Mouse (Mus musculus): ENCODE data around the gene Nusap1. TPM values are rescaled to one million over a fixed set of nuclear protein-coding genes. Genes with fewer than 3 reads are reported as not detected.

The Nusap1 gene
- 81.3 and 93.7 TPM in 2 replicates for polyA plus RNA-seq (2015; fragmentation: Nextera tagmentation; extraction: Ambion mirVana)

GRCm38 (mm10) chr2:119618199-119618982, at the start of gene Nusap1, which contains the start of gene Oip5:
Gene Nusap1 (plus strand): TSS chr2:119618298.
Gene Oip5 (minus strand): TSS chr2:119618469.
- H3K27me3 ChIP-seq (ENCODE audit: control insufficient read depth, insufficient read depth, low read depth, low read length) = no peaks in the 10 kb centered on the region
- peak within 1 kb of the TSS; percentile 80 for H3K27ac ChIP-seq (ENCODE audit: low read length)
- ATAC-seq (ENCODE audit: low read depth) = peak; percentile 100
- no peaks in the 10 kb centered on the region for H3K36me3 ChIP-seq (ENCODE audit: control insufficient read depth, insufficient read depth, low read length)
- under 1% methylated on average over 55 of the region's 55 CpGs for WGBS
- peak within 1 kb of the TSS; percentile 77 for H3K4me2 ChIP-seq (ENCODE audit: low read depth, low read length)
- H3K9ac ChIP-seq (ENCODE audit: low read length) = peak within 1 kb of the TSS; percentile 84
- H3K4me1 ChIP-seq (replicated peaks; ENCODE audit: control insufficient read depth, insufficient read depth, low read length) = peaks cover 16% of the 10 kb centered on the region
- peak within 1 kb of the TSS; percentile 94 for H3K4me3 ChIP-seq (ENCODE audit: low read length)
- no peaks in the 10 kb centered on the region for H3K9me3 ChIP-seq (ENCODE audit: control insufficient read depth, low read length)

- ATAC-seq (ENCODE audit: low read depth) = no peak
- Histone ChIP-seq H3K9ac (ENCODE audit: low read length) (no peak overlapping the region), H3K27ac (ENCODE audit: low read length) (no peak overlapping the region), H3K27me3 (ENCODE audit: control insufficient read depth, insufficient read depth, low read depth, low read length) (no peaks in the 10 kb centered on the region), H3K9me3 (ENCODE audit: control insufficient read depth, low read length) (no peaks in the 10 kb centered on the region), H3K4me3 (ENCODE audit: low read length) (no peak overlapping the region), H3K36me3 (ENCODE audit: control insufficient read depth, insufficient read depth, low read length) (no peaks in the 10 kb centered on the region), H3K4me2 (ENCODE audit: low read depth, low read length) (no peak overlapping the region), H3K4me1 (replicated peaks; ENCODE audit: control insufficient read depth, insufficient read depth, low read length) (no peaks in the 10 kb centered on the region)
- WGBS = 69% methylated on average over 1 of the region's 1 CpGs
Observed at GRCm38 (mm10) chr2:119572471-119572870, 45.6 kb upstream of the Nusap1 start.

- H3K4me1 ChIP-seq (replicated peaks; ENCODE audit: control insufficient read depth, insufficient read depth, low read length) = no peaks in the 10 kb centered on the region
- H3K27me3 ChIP-seq (ENCODE audit: control insufficient read depth, insufficient read depth, low read depth, low read length) = no peaks in the 10 kb centered on the region
- 91% methylated on average over 3 of the region's 3 CpGs for WGBS
- no peaks in the 10 kb centered on the region for H3K9me3 ChIP-seq (ENCODE audit: control insufficient read depth, low read length)
- no peak overlapping the region for H3K27ac ChIP-seq (ENCODE audit: low read length)
- no peak overlapping the region for H3K9ac ChIP-seq (ENCODE audit: low read length)
- ATAC-seq (ENCODE audit: low read depth) = no peak
- no peaks in the 10 kb centered on the region for H3K36me3 ChIP-seq (ENCODE audit: control insufficient read depth, insufficient read depth, low read length)
- H3K4me3 ChIP-seq (ENCODE audit: low read length) = no peak overlapping the region
- H3K4me2 ChIP-seq (ENCODE audit: low read depth, low read length) = no peak overlapping the region
Observed at GRCm38 (mm10) chr2:119581571-119581970, 36.5 kb upstream of the Nusap1 start.

GRCm38 (mm10) chr2:119583439-119583838, 34.7 kb upstream of the Nusap1 start:
- Histone ChIP-seq H3K4me2 (ENCODE audit: low read depth, low read length) (no peak overlapping the region), H3K27me3 (ENCODE audit: control insufficient read depth, insufficient read depth, low read depth, low read length) (no peaks in the 10 kb centered on the region), H3K9me3 (ENCODE audit: control insufficient read depth, low read length) (no peaks in the 10 kb centered on the region), H3K9ac (ENCODE audit: low read length) (no peak overlapping the region), H3K4me3 (ENCODE audit: low read length) (no peak overlapping the region), H3K27ac (ENCODE audit: low read length) (no peak overlapping the region), H3K4me1 (replicated peaks; ENCODE audit: control insufficient read depth, insufficient read depth, low read length) (no peaks in the 10 kb centered on the region), H3K36me3 (ENCODE audit: control insufficient read depth, insufficient read depth, low read length) (no peaks in the 10 kb centered on the region)
- 55% methylated on average over 2 of the region's 2 CpGs for WGBS
- ATAC-seq (ENCODE audit: low read depth) = no peak

- 86% methylated on average over 8 of the region's 8 CpGs for WGBS
- no peaks in the 10 kb centered on the region for H3K9me3 ChIP-seq (ENCODE audit: control insufficient read depth, low read length)
- no peaks in the 10 kb centered on the region for H3K36me3 ChIP-seq (ENCODE audit: control insufficient read depth, insufficient read depth, low read length)
- no peak for ATAC-seq (ENCODE audit: low read depth)
- H3K27me3 ChIP-seq (ENCODE audit: control insufficient read depth, insufficient read depth, low read depth, low read length) = no peaks in the 10 kb centered on the region
- no peak overlapping the region for H3K4me3 ChIP-seq (ENCODE audit: low read length)
- no peaks in the 10 kb centered on the region for H3K4me1 ChIP-seq (replicated peaks; ENCODE audit: control insufficient read depth, insufficient read depth, low read length)
- no peak overlapping the region for H3K27ac ChIP-seq (ENCODE audit: low read length)
- H3K9ac ChIP-seq (ENCODE audit: low read length) = no peak overlapping the region
- H3K4me2 ChIP-seq (ENCODE audit: low read depth, low read length) = no peak overlapping the region
Observed at GRCm38 (mm10) chr2:119584282-119584681, 33.8 kb upstream of the Nusap1 start.

GRCm38 (mm10) chr2:119587383-119587782, 30.7 kb upstream of the Nusap1 start:
- H3K9me3 ChIP-seq (ENCODE audit: control insufficient read depth, low read length) = no peaks in the 10 kb centered on the region
- H3K4me3 ChIP-seq (ENCODE audit: low read length) = no peak overlapping the region
- H3K27ac ChIP-seq (ENCODE audit: low read length) = no peak overlapping the region
- H3K36me3 ChIP-seq (ENCODE audit: control insufficient read depth, insufficient read depth, low read length) = no peaks in the 10 kb centered on the region
- no peaks in the 10 kb centered on the region for H3K4me1 ChIP-seq (replicated peaks; ENCODE audit: control insufficient read depth, insufficient read depth, low read length)
- H3K27me3 ChIP-seq (ENCODE audit: control insufficient read depth, insufficient read depth, low read depth, low read length) = no peaks in the 10 kb centered on the region
- 13% methylated on average over 4 of the region's 4 CpGs for WGBS
- ATAC-seq (ENCODE audit: low read depth) = no peak
- H3K4me2 ChIP-seq (ENCODE audit: low read depth, low read length) = no peak overlapping the region
- H3K9ac ChIP-seq (ENCODE audit: low read length) = no peak overlapping the region

DNA sequence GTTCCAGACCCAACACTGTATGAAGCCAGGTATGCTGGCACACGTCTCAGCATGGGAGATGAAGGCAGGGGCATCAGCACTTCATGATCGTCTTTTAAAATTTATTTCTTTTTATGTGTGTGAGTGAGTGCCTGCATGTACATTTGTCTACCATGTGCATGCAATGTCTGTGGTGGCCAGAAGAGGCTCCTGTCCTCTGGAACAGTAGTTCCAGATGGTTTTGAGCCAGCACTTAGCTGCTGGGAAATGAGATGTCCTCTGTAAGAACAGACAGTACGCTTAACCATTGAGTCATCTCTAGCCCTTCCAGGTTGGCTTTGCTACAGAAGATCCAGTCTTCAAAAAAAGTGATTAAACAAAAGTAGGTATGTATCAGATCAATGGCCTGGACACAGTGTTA, 26.9 kb upstream of the Nusap1 start:
- H3K4me2 ChIP-seq (ENCODE audit: low read depth, low read length) = no peak overlapping the region
- no peak overlapping the region for H3K27ac ChIP-seq (ENCODE audit: low read length)
- no peak overlapping the region for H3K9ac ChIP-seq (ENCODE audit: low read length)
- no peak for ATAC-seq (ENCODE audit: low read depth)
- H3K4me3 ChIP-seq (ENCODE audit: low read length) = no peak overlapping the region
- WGBS = 87% methylated on average over 3 of the region's 3 CpGs
- H3K9me3 ChIP-seq (ENCODE audit: control insufficient read depth, low read length) = no peaks in the 10 kb centered on the region
- no peaks in the 10 kb centered on the region for H3K27me3 ChIP-seq (ENCODE audit: control insufficient read depth, insufficient read depth, low read depth, low read length)
- H3K4me1 ChIP-seq (replicated peaks; ENCODE audit: control insufficient read depth, insufficient read depth, low read length) = peaks cover 6% of the 10 kb centered on the region
- no peaks in the 10 kb centered on the region; the same call in 1 of the 2 replicates for H3K36me3 ChIP-seq (ENCODE audit: control insufficient read depth, insufficient read depth, low read length)

DNA sequence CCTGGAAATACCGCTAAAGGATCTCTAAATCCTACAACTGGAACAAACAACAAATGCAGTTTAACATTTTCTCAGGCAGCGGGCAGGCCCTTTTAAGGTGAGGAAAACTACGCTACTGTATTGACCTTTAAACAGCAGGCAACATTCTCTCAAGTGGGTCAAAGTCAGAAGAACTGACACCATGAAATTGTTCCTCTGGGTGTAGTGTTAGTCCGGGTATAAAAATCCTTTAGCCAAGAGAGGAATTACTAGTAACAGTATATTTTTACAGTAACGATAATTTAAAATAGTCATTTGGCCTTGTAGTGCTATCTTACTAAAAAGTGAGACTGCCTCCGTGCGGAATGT, 24.4 kb upstream of the Nusap1 start:
- H3K4me2 ChIP-seq (ENCODE audit: low read depth, low read length) = peak overlapping the region; percentile 56
- peak; percentile 14 for ATAC-seq (ENCODE audit: low read depth)
- H3K9ac ChIP-seq (ENCODE audit: low read length) = peak overlapping the region; percentile 46; the same call in 1 of the 2 replicates
- peaks cover 6% of the 10 kb centered on the region for H3K4me1 ChIP-seq (replicated peaks; ENCODE audit: control insufficient read depth, insufficient read depth, low read length)
- H3K9me3 ChIP-seq (ENCODE audit: control insufficient read depth, low read length) = no peaks in the 10 kb centered on the region
- H3K36me3 ChIP-seq (ENCODE audit: control insufficient read depth, insufficient read depth, low read length) = peaks cover 14% of the 10 kb centered on the region
- WGBS = 9% methylated on average over 7 of the region's 7 CpGs
- H3K4me3 ChIP-seq (ENCODE audit: low read length) = peak overlapping the region; percentile 81
- H3K27me3 ChIP-seq (ENCODE audit: control insufficient read depth, insufficient read depth, low read depth, low read length) = no peaks in the 10 kb centered on the region
- H3K27ac ChIP-seq (ENCODE audit: low read length) = peak overlapping the region; percentile 84

DNA sequence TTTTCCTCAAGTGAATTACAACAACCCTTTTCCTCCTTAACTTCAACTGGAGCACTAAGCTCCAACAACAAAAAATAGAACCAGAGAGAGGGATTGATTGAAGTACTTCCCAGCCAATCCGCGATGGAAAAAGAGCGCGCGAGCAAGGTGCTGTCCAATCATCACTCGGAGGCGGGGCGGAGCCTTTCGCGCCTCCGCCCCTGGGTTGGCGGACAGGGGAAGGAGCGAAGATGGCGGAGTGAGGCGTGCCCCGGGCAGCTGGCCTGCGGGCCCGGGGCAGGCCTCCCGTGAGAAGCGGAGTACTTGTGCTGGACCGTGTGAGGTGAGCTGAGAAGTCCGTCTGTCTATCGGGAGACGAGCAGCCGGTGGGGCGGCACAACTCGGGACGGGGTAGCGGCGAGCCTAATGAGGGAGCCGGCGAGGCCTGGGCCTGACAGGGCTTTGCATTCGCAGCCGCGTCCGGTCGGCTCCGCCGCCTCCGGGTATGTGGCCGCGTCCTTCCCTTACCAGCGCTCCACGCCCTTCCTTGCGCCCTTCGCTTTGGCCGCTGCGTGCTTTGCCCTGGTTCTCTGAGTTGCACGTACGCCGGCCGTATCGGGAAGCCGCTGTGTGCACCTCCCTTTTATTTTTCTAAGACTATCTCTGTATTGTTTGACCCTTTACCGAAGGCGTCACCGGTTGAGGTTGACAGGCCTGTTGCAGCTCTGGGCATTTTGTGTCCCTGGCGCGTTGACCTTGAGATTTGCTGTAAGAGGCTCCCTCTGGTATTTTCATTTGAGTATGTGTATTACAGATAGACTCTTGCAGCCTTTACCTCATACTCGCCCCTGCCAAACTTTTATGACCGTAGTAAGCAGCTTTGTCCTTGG, 23.8 kb upstream of the Nusap1 start:
- Histone ChIP-seq H3K9me3 (ENCODE audit: control insufficient read depth, low read length) (no peaks in the 10 kb centered on the region), H3K9ac (ENCODE audit: low read length) (peak overlapping the region; percentile 93), H3K27ac (ENCODE audit: low read length) (peak overlapping the region; percentile 87), H3K27me3 (ENCODE audit: control insufficient read depth, insufficient read depth, low read depth, low read length) (no peaks in the 10 kb centered on the region), H3K36me3 (ENCODE audit: control insufficient read depth, insufficient read depth, low read length) (peaks cover 15% of the 10 kb centered on the region), H3K4me1 (replicated peaks; ENCODE audit: control insufficient read depth, insufficient read depth, low read length) (peaks cover 6% of the 10 kb centered on the region), H3K4me3 (ENCODE audit: low read length) (peak overlapping the region; percentile 81), H3K4me2 (ENCODE audit: low read depth, low read length) (peak overlapping the region; percentile 71)
- WGBS = under 1% methylated on average over 60 of the region's 61 CpGs
- peak; percentile 99 for ATAC-seq (ENCODE audit: low read depth)
